Mouse (Mus musculus) forebrain, embryonic 14.5 days (tissue): ENCODE measurements around the gene Hist1h2bg. TPM values are rescaled to one million over a fixed set of nuclear protein-coding genes. Genes with fewer than 3 reads are reported as not detected.

Source experiments
- ATAC-seq: fragments of 200-750 bp; cut with Nextera tagmentation; 2 replicates; pipeline ENCODE4 v1.8.0; 2017; ENCODE audit warnings: mild to moderate bottlenecking, moderate library complexity
- DNase-seq: peaks from one replicate; pipeline ENCODE4 v3.0.0-alpha.2; 2015; ENCODE audit warnings: low spot score
- H3K27ac ChIP-seq: fragments of 300-500 bp; sonication (generic); 2 replicates; pipeline ENCODE4 v1.5.1; 2014; ENCODE audit warnings: low read depth, mild to moderate bottlenecking, control low read depth, low read length, moderate library complexity
- H3K27me3 ChIP-seq: fragments of 300-500 bp; sonication (generic); replicated peaks from 2 replicates; pipeline ENCODE4 v1.6.1; 2014; ENCODE audit warnings: low read length, control low read depth, mixed read lengths; ENCODE audit not compliant: control insufficient read depth, insufficient read depth
- H3K36me3 ChIP-seq: fragments of 300-500 bp; sonication (generic); 2 replicates; pipeline ENCODE4 v1.6.1; 2014; ENCODE audit warnings: low read length, control low read depth; ENCODE audit not compliant: control insufficient read depth, insufficient read depth
- H3K4me1 ChIP-seq: fragments of 300-500 bp; sonication (generic); 2 replicates; pipeline ENCODE4 v1.6.1; 2014; ENCODE audit warnings: antibody characterized with exemption, low read length, control low read depth; ENCODE audit not compliant: control insufficient read depth, insufficient read depth
- H3K4me2 ChIP-seq: fragments of 300-500 bp; sonication (generic); 2 replicates; pipeline ENCODE4 v1.6.1; 2014; ENCODE audit warnings: mild to moderate bottlenecking, control low read depth, low read length
- H3K4me3 ChIP-seq: fragments of 300-500 bp; sonication (generic); 2 replicates; pipeline ENCODE4 v1.5.1; 2014; ENCODE audit warnings: low read depth, low read length, control low read depth
- H3K9ac ChIP-seq: fragments of 300-500 bp; sonication (generic); 2 replicates; pipeline ENCODE4 v1.6.1; 2014; ENCODE audit warnings: mild to moderate bottlenecking, low read length, control low read depth, moderate library complexity
- H3K9me3 ChIP-seq: fragments of 300-500 bp; sonication (generic); replicated peaks from 2 replicates; pipeline ENCODE4 v1.6.1; 2016; ENCODE audit warnings: low read length, control low read depth, mixed read lengths; ENCODE audit not compliant: control insufficient read depth
- WGBS: fragments of 180-500 bp; shearing (Covaris S2); extraction: QIAGEN DNeasy Blood & Tissue Kit; methylation state at CpG from one replicate; pipeline ENCODE4 v1.1.7; 2014; 5-methylcytosine and 5-hydroxymethylcytosine counted together
- polyA plus RNA-seq: library from polyadenylated mRNA; unstranded; fragments of >200 nt; fragmentation: Nextera tagmentation; extraction: Ambion mirVana; gene quantifications from 2 replicates; pipeline ENCODE4 v1.2.1, GENCODE M21; 2014

The Hist1h2bg gene
- polyA plus RNA-seq: 2.3 and 4.3 TPM in 2 replicates

DNA sequence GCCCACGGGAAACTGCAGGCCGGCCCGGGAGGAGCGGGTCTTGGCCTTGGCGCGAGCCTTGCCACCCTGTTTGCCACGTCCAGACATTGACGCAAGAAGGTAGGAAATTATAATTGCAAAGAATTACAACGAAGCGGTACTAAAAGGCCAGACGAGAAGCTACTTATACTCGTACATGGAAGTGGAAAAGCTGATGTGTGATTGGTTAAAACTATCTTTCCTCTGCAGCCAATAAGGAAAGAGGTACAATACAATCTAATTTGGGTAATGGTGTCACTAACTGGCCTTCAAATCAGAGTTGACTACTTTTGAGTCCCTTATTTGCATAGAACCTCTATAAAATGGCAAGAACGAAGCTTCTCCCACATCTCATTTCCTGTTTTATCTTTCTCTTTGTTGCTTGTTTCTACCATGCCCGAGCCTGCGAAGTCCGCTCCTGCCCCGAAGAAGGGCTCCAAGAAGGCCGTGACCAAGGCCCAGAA lies at the start of gene Hist1h2bg, which contains the start of gene Hist1h2ae:
TSS of gene Hist1h2bg (plus strand) at position 375 of the 482 bp plus-strand sequence.
TSS of gene Hist1h2ae (minus strand) at position 199 of the 482 bp plus-strand sequence.
- DNase-seq (peak; percentile 99), ATAC-seq (peak; percentile 90)
- Histone ChIP-seq H3K4me2 (peak within 1 kb of the TSS; percentile 83), H3K27me3 (no peaks in the 10 kb centered on the region), H3K27ac (peak within 1 kb of the TSS; percentile 93), H3K4me1 (peaks cover 17% of the 10 kb centered on the region), H3K4me3 (peak within 1 kb of the TSS; percentile 46), H3K9ac (peak within 1 kb of the TSS; percentile 84), H3K36me3 (no peaks in the 10 kb centered on the region), H3K9me3 (no peaks in the 10 kb centered on the region)
- WGBS: under 1% methylated on average over 18 of the region's 18 CpGs

DNA sequence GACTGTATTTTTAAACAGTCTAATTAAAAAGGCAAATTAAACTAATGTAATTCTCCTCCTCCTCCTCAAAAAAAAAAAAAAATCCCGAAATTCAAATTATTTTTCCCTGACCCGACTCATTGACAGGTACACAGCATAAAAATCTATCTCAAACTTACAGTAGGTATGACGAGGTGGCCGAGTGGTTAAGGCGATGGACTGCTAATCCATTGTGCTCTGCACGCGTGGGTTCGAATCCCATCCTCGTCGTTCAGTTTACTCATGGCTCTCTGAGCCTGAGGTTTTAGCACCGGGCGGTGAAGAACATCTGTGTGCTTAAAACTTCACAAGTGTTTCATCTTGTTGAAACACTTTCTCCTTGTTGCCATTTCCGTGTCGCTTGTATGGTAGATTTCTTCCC lies 49.5 kb upstream of the Hist1h2bg start:
- H3K27ac ChIP-seq: no peak overlapping the region
- DNase-seq: peak; percentile 73
- H3K36me3 ChIP-seq: no peaks in the 10 kb centered on the region
- H3K27me3 ChIP-seq: no peaks in the 10 kb centered on the region
- no peaks in the 10 kb centered on the region for H3K4me1 ChIP-seq
- no peak overlapping the region for H3K9ac ChIP-seq
- H3K9me3 ChIP-seq: no peaks in the 10 kb centered on the region
- ATAC-seq: no peak
- under 1% methylated on average over 14 of the region's 14 CpGs for WGBS
- H3K4me3 ChIP-seq: no peak overlapping the region
- peak overlapping the region; percentile 6; the same call in 1 of the 2 replicates for H3K4me2 ChIP-seq

DNA sequence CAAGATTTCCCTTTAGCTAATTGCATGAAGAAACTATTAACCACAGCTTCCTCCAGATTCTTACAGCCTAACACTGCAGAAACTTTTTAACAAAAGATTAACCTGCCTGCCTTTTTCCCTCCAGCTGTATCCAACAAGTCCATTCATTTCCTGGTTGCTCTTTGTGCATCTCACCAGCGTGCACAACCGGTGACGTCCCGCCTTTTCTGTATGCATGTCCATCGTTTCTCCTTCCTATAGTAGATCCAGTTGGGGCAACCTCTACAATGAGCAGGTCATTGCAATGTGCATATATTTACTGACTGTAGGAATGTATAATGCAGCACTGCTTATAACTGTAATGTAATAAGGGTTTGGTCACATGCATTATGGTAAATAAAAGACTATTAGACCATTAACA lies 47.2 kb upstream of the Hist1h2bg start:
- no peak for DNase-seq
- ATAC-seq: no peak

DNA sequence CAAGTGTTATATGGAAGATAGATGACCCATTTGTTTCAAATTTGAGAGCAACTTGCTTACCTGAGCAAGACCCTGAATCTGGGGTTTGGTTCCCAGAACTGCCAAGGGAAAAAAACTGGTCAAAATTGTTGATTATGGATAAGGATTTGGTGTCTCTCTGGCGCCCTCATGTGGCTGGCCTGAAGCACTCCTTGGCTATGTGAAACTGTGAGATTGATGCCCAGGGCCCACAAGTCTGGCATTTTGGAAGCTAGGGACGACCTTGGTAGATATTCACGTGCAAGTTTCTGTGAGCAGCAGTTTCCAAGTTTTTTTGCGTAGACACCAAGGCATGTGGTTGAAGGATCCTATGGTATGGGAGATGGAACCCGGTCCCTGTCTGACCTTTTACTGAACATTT lies 46.5 kb upstream of the Hist1h2bg start:
- H3K4me2 ChIP-seq: no peak overlapping the region
- WGBS: 8% methylated on average over 5 of the region's 5 CpGs
- DNase-seq (peak; percentile 92), ATAC-seq (peak; percentile 33; the same call in 1 of the 2 replicates)
- no peaks in the 10 kb centered on the region for H3K9me3 ChIP-seq
- H3K4me3 ChIP-seq: no peak overlapping the region
- H3K36me3 ChIP-seq: no peaks in the 10 kb centered on the region
- no peak overlapping the region for H3K9ac ChIP-seq
- no peaks in the 10 kb centered on the region for H3K27me3 ChIP-seq
- H3K27ac ChIP-seq: no peak overlapping the region
- peaks cover 4% of the 10 kb centered on the region for H3K4me1 ChIP-seq

More for the DNA sequence above, 47.2 kb upstream of the Hist1h2bg start:
- Histone ChIP-seq H3K4me2 (no peak overlapping the region), H3K9me3 (no peaks in the 10 kb centered on the region), H3K9ac (no peak overlapping the region), H3K4me1 (peaks cover under 1% of the 10 kb centered on the region), H3K27ac (no peak overlapping the region), H3K4me3 (no peak overlapping the region), H3K36me3 (no peaks in the 10 kb centered on the region), H3K27me3 (no peaks in the 10 kb centered on the region)
- WGBS: 44% methylated on average over 5 of the region's 5 CpGs

DNA sequence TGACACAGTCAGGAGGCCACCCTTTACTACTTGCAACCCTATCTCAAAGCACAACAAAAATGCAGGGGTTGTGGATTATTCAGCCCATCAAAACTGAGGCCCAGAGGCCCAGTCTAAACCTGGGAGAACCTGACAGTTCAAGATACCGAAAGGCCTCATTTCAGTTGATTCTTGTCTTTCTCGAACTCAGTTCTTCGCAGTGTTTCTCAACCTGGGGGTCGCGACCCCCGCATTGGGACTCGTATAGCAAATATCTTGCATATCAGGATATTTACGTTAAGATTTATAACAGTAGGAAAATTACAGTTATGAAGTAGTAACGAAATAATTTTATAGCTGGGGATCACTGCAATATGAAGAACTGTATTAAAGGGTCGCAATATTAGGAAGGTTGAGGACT lies 45.3 kb upstream of the Hist1h2bg start:
- peaks cover 6% of the 10 kb centered on the region for H3K4me1 ChIP-seq
- no peaks in the 10 kb centered on the region for H3K36me3 ChIP-seq
- WGBS: 2% methylated on average over 10 of the region's 10 CpGs
- peak overlapping the region; percentile 58; the same call in 1 of the 2 replicates for H3K9ac ChIP-seq
- no peaks in the 10 kb centered on the region for H3K27me3 ChIP-seq
- H3K4me2 ChIP-seq: peak overlapping the region; percentile 53
- no peak overlapping the region for H3K27ac ChIP-seq
- H3K4me3 ChIP-seq: peak overlapping the region; percentile 40
- no peak for ATAC-seq
- DNase-seq: no peak
- H3K9me3 ChIP-seq: no peaks in the 10 kb centered on the region

DNA sequence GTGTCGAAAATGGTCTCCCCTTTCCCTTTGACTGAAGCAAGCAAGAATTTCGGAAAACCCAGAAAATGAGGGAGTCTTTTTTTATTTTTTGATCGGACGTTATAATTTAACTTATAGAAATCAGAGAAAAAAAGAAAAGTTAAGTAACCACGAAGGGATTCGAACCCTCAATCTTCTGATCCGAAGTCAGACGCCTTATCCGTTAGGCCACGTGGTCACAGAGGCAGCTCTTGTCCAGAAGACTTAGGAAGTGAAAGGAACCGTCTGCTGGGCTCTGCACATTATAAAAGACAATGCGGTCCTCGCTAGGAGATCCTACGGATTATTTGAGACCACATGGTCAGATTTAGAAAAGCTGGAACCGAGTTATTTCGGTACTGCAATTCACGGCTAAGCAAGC lies 44.9 kb upstream of the Hist1h2bg start:
- peak overlapping the region; percentile 58; the same call in 1 of the 2 replicates for H3K9ac ChIP-seq
- H3K27me3 ChIP-seq: no peaks in the 10 kb centered on the region
- peak overlapping the region; percentile 53; the same call in 1 of the 2 replicates for H3K27ac ChIP-seq
- H3K4me3 ChIP-seq: peak overlapping the region; percentile 40
- ATAC-seq (peak; percentile 50), DNase-seq (peak; percentile 97)
- H3K4me2 ChIP-seq: peak overlapping the region; percentile 53
- H3K36me3 ChIP-seq: no peaks in the 10 kb centered on the region
- peaks cover 6% of the 10 kb centered on the region for H3K4me1 ChIP-seq
- no peaks in the 10 kb centered on the region for H3K9me3 ChIP-seq
- under 1% methylated on average over 17 of the region's 17 CpGs for WGBS

DNA sequence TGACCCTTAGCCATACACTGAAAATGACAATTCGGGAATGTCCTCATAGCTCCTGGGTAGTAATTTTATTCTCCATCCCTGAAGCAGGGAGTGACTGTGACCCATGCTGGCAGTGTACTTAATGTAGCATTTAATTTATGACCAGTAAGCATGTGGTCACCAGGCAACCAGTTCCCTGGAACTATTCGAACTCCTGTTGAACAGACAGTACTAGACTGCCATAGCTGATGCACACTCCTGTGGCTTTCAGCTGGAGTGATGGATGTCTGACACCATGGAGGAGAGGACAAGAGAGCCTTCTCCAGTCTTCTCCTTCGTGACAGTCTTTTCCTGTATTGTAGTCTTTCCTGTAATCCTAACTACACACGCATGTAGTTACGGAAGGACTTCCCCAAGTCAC lies 42.2 kb upstream of the Hist1h2bg start:
- H3K27ac ChIP-seq: no peak overlapping the region
- WGBS: 82% methylated on average over 5 of the region's 5 CpGs
- H3K9me3 ChIP-seq: no peaks in the 10 kb centered on the region
- no peak for DNase-seq
- no peak for ATAC-seq
- H3K9ac ChIP-seq: no peak overlapping the region
- H3K4me1 ChIP-seq: peaks cover 19% of the 10 kb centered on the region
- no peaks in the 10 kb centered on the region for H3K27me3 ChIP-seq
- no peak overlapping the region for H3K4me3 ChIP-seq
- no peaks in the 10 kb centered on the region for H3K36me3 ChIP-seq
- H3K4me2 ChIP-seq: 0 out of 2 replicates have a peak overlapping the region, but pooled peaks have one; percentile 7

DNA sequence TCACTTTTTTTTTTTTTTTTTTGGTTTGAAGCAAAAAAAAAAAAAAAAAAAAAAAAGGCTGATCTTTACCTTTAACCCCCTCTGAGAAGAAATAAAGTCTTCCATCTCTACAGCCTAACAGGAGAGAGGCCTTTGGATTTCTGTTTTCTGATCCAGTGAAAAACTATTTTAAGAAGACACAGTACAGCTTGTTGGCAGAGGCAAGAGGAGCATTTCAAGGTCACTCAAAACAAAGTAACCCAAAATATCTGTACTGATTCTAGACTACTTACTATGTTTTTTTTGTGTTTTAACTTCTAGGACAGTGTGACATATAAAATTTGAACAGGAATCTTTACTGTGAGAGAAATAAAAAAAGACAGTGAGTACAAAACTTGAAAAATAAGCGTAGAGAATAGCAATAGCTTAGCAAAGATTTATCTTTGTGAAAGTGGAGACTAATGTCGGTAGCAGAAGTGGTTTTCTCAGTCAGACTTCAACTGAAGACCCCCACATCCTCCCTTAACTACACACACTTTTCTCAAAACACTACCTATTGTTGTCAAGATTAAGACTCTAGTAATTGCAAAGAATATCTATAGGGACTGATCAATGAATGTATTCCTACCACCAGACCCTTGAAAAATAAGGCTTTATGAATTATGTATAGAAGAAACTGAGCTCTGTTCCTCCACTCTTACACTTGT lies 41.6 kb upstream of the Hist1h2bg start:
- Histone ChIP-seq H3K9ac (peak overlapping the region; percentile 78), H3K27me3 (no peaks in the 10 kb centered on the region), H3K4me2 (peak overlapping the region; percentile 59), H3K27ac (peak overlapping the region; percentile 95), H3K4me1 (peaks cover 20% of the 10 kb centered on the region), H3K4me3 (peak overlapping the region; percentile 43), H3K36me3 (no peaks in the 10 kb centered on the region), H3K9me3 (no peaks in the 10 kb centered on the region)
- WGBS: 24% methylated on average over 2 of the region's 2 CpGs
- no peak for ATAC-seq
- no peak for DNase-seq
